Mouse (Mus musculus) CH12.LX (cell line): ENCODE results near the gene Pax4. TPM values are rescaled to one million over a fixed set of nuclear protein-coding genes. Genes with fewer than 3 reads are reported as not detected.

ENCODE experiments used
- DNase-seq: peaks from one replicate; pipeline ENCODE4 v3.0.0-alpha.2; 2013; ENCODE audit errors: extremely low read depth
- H3K27ac ChIP-seq: 2 replicates; pipeline ENCODE4 v1.5.1; 2012; ENCODE audit warnings: low read depth, mild to moderate bottlenecking, control low read depth, moderate library complexity; ENCODE audit not compliant: insufficient read depth
- H3K27me3 ChIP-seq: replicated peaks from 2 replicates; pipeline ENCODE3; 2012; ENCODE audit warnings: inconsistent platforms
- H3K36me3 ChIP-seq, 2 experiments: replicated peaks in 1 of 2; 2 replicates each; pipeline versions ENCODE3 to v1.6.1; 2012; ENCODE audit warnings: inconsistent platforms in 1 of 2, low read length in 1 of 2, mild to moderate bottlenecking in 1 of 2, mixed read lengths in 1 of 2, moderate library complexity in 1 of 2; ENCODE audit not compliant: control insufficient read depth in 1 of 2, insufficient read depth in 1 of 2
- H3K4me1 ChIP-seq, 2 experiments: 2 replicates each; pipeline ENCODE4 v1.6.1; 2012; ENCODE audit warnings: inconsistent platforms in 1 of 2, moderate library complexity in 1 of 2; ENCODE audit not compliant: insufficient read depth in 2 of 2, control insufficient read depth in 1 of 2
- H3K4me2 ChIP-seq: 2 replicates; pipeline ENCODE4 v1.6.1; 2012; ENCODE audit warnings: low read depth, mild to moderate bottlenecking, control low read depth; ENCODE audit not compliant: poor library complexity, insufficient read depth, severe bottlenecking
- H3K4me3 ChIP-seq, 3 experiments: fragments of 150-350 bp in 1 of 3; sonication (generic) in 1 of 3; replicated peaks in 1 of 3; 2 replicates each; pipeline versions ENCODE3 to v1.5.1; 2011 to 2012; ENCODE audit warnings: low read depth in 2 of 3, low read length in 2 of 3, mild to moderate bottlenecking in 2 of 3, moderate library complexity in 2 of 3, control low read depth in 1 of 3, improper control_type of control experiment in 1 of 3, inconsistent platforms in 1 of 3, mixed read lengths in 1 of 3; ENCODE audit not compliant: poor library complexity in 1 of 3
- H3K79me2 ChIP-seq: replicated peaks from 2 replicates; pipeline ENCODE4 v1.6.1; 2012; ENCODE audit warnings: mild to moderate bottlenecking, moderate library complexity; ENCODE audit not compliant: control insufficient read depth, poor library complexity, insufficient read depth, severe bottlenecking; ENCODE audit errors: extremely low read depth
- H3K9ac ChIP-seq: 2 replicates; pipeline ENCODE4 v1.6.1; 2012; ENCODE audit warnings: low read depth, mild to moderate bottlenecking, control low read depth, moderate library complexity; ENCODE audit not compliant: insufficient read depth
- H3K9me3 ChIP-seq: replicated peaks from 2 replicates; pipeline ENCODE3; 2012; ENCODE audit warnings: low read length, inconsistent platforms, mixed read lengths
- BHLHE40 ChIP-seq: IDR thresholded peaks from 2 replicates; pipeline ENCODE4 v1.6.1; 2011; ENCODE audit warnings: mild to moderate bottlenecking, low read depth, low read length, improper control_type of control experiment
- E2F4 ChIP-seq: IDR thresholded peaks from 2 replicates; pipeline ENCODE4 v1.6.1; 2011; ENCODE audit warnings: low read depth, low read length, improper control_type of control experiment; ENCODE audit not compliant: insufficient replicate concordance
- EP300 ChIP-seq: IDR thresholded peaks from 2 replicates; pipeline ENCODE4 v1.6.1; 2011; ENCODE audit warnings: low read length, improper control_type of control experiment
- ETS1 ChIP-seq: conservative IDR thresholded peaks from 2 replicates; pipeline ENCODE4 v1.6.1; 2012; ENCODE audit warnings: low read depth, mild to moderate bottlenecking, inconsistent platforms, low read length, improper control_type of control experiment, moderate library complexity
- JUND ChIP-seq: conservative IDR thresholded peaks from 2 replicates; pipeline ENCODE4 v1.6.1; 2011; ENCODE audit warnings: low read depth, low read length, improper control_type of control experiment
- MAX ChIP-seq: IDR thresholded peaks from 2 replicates; pipeline ENCODE4 v1.6.1; 2011; ENCODE audit warnings: low read length, improper control_type of control experiment
- MXI1 ChIP-seq: IDR thresholded peaks from 2 replicates; pipeline ENCODE4 v1.6.1; 2011; ENCODE audit warnings: mild to moderate bottlenecking, low read depth, low read length, improper control_type of control experiment
- RCOR1 ChIP-seq: conservative IDR thresholded peaks from 2 replicates; pipeline ENCODE4 v1.6.1; 2012; ENCODE audit warnings: low read depth, mild to moderate bottlenecking, inconsistent platforms, low read length, improper control_type of control experiment
- SIN3A ChIP-seq: IDR thresholded peaks from 2 replicates; pipeline ENCODE4 v1.6.1; 2012; ENCODE audit warnings: low read length, improper control_type of control experiment, inconsistent platforms
- SMC3 ChIP-seq: IDR thresholded peaks from 2 replicates; pipeline ENCODE4 v1.6.1; 2011; ENCODE audit warnings: low read depth, low read length, improper control_type of control experiment
- UBTF ChIP-seq: IDR thresholded peaks from 2 replicates; pipeline ENCODE4 v1.6.1; 2012; ENCODE audit warnings: low read depth, mild to moderate bottlenecking, inconsistent platforms, low read length, improper control_type of control experiment, moderate library complexity
- USF1 ChIP-seq: IDR thresholded peaks from 2 replicates; pipeline ENCODE4 v1.6.1; 2014; ENCODE audit warnings: low read depth, mild to moderate bottlenecking, inconsistent platforms, low read length, improper control_type of control experiment
- dilution Hi-C: fragments of 300-500 bp; cut with MboI; formaldehyde crosslinking; loops from 2 replicates; pipeline ENCODE4 v1.14.3; 2020; ENCODE audit warnings: low sequenced_read_pairs; ENCODE audit not compliant: extremely low pct_unique_long_range_greater_than_20kb, extremely low pct_ligation_motif_present
- in situ Hi-C: fragments of 300-500 bp; cut with MboI; formaldehyde crosslinking; loops from 3 replicates; pipeline ENCODE4 v1.14.3; 2019; ENCODE audit warnings: low sequenced_read_pairs, low pct_ligation_motif_present, low pct_unique_long_range_greater_than_20kb, mixed read lengths
- polyA plus RNA-seq: library from polyadenylated mRNA; unstranded; fragments of >175 nt; gene quantifications from 2 replicates; pipeline ENCODE4 v1.2.1, GENCODE M21; 2012; ENCODE audit warnings: low read depth; ENCODE audit not compliant: insufficient read length
- total RNA-seq, 2 experiments: library from RNA; depleted of rRNA; stranded (reverse); fragments of 300-350 nt in 1 of 2; fragments of >200 nt in 1 of 2; gene quantifications; 2 replicates each; pipeline ENCODE4 v1.2.3; 2012 to 2014

Gene Pax4
- total and polyA plus RNA-seq, 3 experiments: not detected

- TF ChIP-seq MAX (no peak), MXI1 (0 out of 2 replicates have a peak, but pooled peaks have one; percentile 16), ETS1 (peak; percentile 14; the same call in 1 of the 2 replicates), USF1 (no peak)
- TF ChIP-seq, all 38 proteins: peak for 2
- H3K27me3 ChIP-seq: no peaks in the 10 kb centered on the region
- H3K79me2 ChIP-seq: peaks cover 99% of the 10 kb centered on the region
- H3K36me3 ChIP-seq: peaks cover 20 to 83% of the 10 kb centered on the region in 2 experiments
- H3K4me1 ChIP-seq: peaks cover 21 to 82% of the 10 kb centered on the region in 2 experiments
- dilution Hi-C loops (no loop called here), in situ Hi-C loops (no loop called here)
- H3K4me2 ChIP-seq: peak overlapping the region; percentile 68
- no peak for DNase-seq
- peak overlapping the region; percentile 71 for H3K27ac ChIP-seq
- peak overlapping the region; percentile 67 for H3K9ac ChIP-seq
- peak overlapping the region in 1 of 3 experiments; percentile 5 for H3K4me3 ChIP-seq
- H3K9me3 ChIP-seq: no peaks in the 10 kb centered on the region
These were observed 37.3 kb upstream of the Pax4 start for GRCm38 (mm10) chr6:28486471-28486870.

GRCm38 (mm10) chr6:28486008-28486407 is 36.9 kb upstream of the Pax4 start:
- in situ Hi-C loops: no loop called here
- Histone ChIP-seq H3K9ac (peak overlapping the region; percentile 67), H3K27me3 (no peaks in the 10 kb centered on the region), H3K9me3 (no peaks in the 10 kb centered on the region), H3K4me1 (peaks cover 21 to 79% of the 10 kb centered on the region in 2 experiments), H3K27ac (peak overlapping the region; percentile 71), H3K79me2 (peaks cover 99% of the 10 kb centered on the region), H3K4me2 (peak overlapping the region; percentile 68), H3K4me3 (no peak overlapping the region), H3K36me3 (peaks cover 18 to 78% of the 10 kb centered on the region in 2 experiments)
- no peak for TF ChIP-seq RCOR1
- no peak for TF ChIP-seq SIN3A
- no peak for TF ChIP-seq UBTF
- TF ChIP-seq BHLHE40: no peak
- peak; percentile 41; the same call in 1 of the 2 replicates for TF ChIP-seq MXI1
- dilution Hi-C loops: no loop called here
- no peak for DNase-seq

- H3K36me3 ChIP-seq: peaks cover 9 to 49% of the 10 kb centered on the region in 2 experiments
- peaks cover 75% of the 10 kb centered on the region for H3K79me2 ChIP-seq
- peak overlapping the region; percentile 99 for H3K4me2 ChIP-seq
- in situ Hi-C loops: no loop called here
- peak overlapping the region; percentile 80 for H3K9ac ChIP-seq
- H3K27me3 ChIP-seq: no peaks in the 10 kb centered on the region
- peak overlapping the region; percentile 44; the same call in 1 of the 2 replicates for H3K27ac ChIP-seq
- H3K4me3 ChIP-seq: peak overlapping the region; percentile 57 to 97 (median 97)
- dilution Hi-C loops: no loop called here
- H3K4me1 ChIP-seq: peaks cover 9 to 59% of the 10 kb centered on the region in 2 experiments
- TF ChIP-seq JUND: no peak
- no peak for TF ChIP-seq E2F4
- peak; percentile 65 for TF ChIP-seq MXI1
- no peak for TF ChIP-seq EP300
- no peak for TF ChIP-seq SMC3
- H3K9me3 ChIP-seq: no peaks in the 10 kb centered on the region
- peak; percentile 30 for DNase-seq
These were observed 33.7 kb upstream of the Pax4 start for GRCm38 (mm10) chr6:28482711-28483315.
